Mouse (Mus musculus) left cerebral cortex, postnatal 25 days (tissue): ENCODE results near the gene Mrpl22. TPM values are rescaled to one million over a fixed set of nuclear protein-coding genes. Genes with fewer than 3 reads are reported as not detected.
"Not testable (repeated sequence)": the region's sequence is repeated elsewhere in the genome, so short reads cannot be mapped to it uniquely, and the experiment has no call there.

ENCODE experiments used
- DNase-seq, 2 experiments: peaks; one replicate each; pipeline ENCODE4 v3.0.0; 2022; ENCODE audit warnings: low spot score in 2 of 2, mixed read lengths in 1 of 2
- intact Hi-C: fragments of 180-260 bp; cut with DNase I; formaldehyde crosslinking; loops from one replicate; pipeline ENCODE4 v1.15.1; 2025
- total RNA-seq, 2 experiments: library from RNA; stranded (reverse); gene quantifications; 2 replicates each; pipeline ENCODE4 v1.2.3; 2021

The Mrpl22 gene
- total RNA-seq, 2 experiments from 2014 or later, result 33.9 to 35.5 TPM

- intact Hi-C loops, result no loop called here
- no peak for DNase-seq
These were observed 1.8 kb upstream of the Mrpl22 start for GRCm38 (mm10) chr11:58169666-58170065.

- intact Hi-C loops, result loop anchor here (1.0 to 5.0 kb wide), 3 partner anchors 46 to 318 kb away; no protein-coding TSS in a partner anchor
- DNase-seq, result peak; percentile 88 to 94
These were observed 8.1 kb downstream of the Mrpl22 start for GRCm38 (mm10) chr11:58179563-58179962.

GRCm38 (mm10) chr11:58179986-58180385 lies 8.5 kb downstream of the Mrpl22 start:
- DNase-seq, result not testable (repeated sequence)
- intact Hi-C loops, result loop anchor here (1.0 to 5.0 kb wide), 3 partner anchors 45 to 317 kb away; no protein-coding TSS in a partner anchor

GRCm38 (mm10) chr11:58180756-58181155 lies 9.3 kb downstream of the Mrpl22 start:
- DNase-seq, result no peak
- intact Hi-C loops, result no loop called here

GRCm38 (mm10) chr11:58183579-58183978 lies 12.1 kb downstream of the Mrpl22 start:
- intact Hi-C loops, result no loop called here
- no peak for DNase-seq

- intact Hi-C loops, result no loop called here
- DNase-seq, result no peak
These were observed 18.2 kb downstream of the Mrpl22 start for GRCm38 (mm10) chr11:58189675-58190074.

GRCm38 (mm10) chr11:58193326-58193725 lies 21.9 kb downstream of the Mrpl22 start:
- intact Hi-C loops, result no loop called here
- DNase-seq, result peak in 1 of 2 experiments; percentile 52

GRCm38 (mm10) chr11:58193860-58194520 lies 22.5 kb downstream of the Mrpl22 start:
- intact Hi-C loops, result no loop called here
- DNase-seq, result no peak

GRCm38 (mm10) chr11:58198663-58199062 lies 27.2 kb downstream of the Mrpl22 start:
- intact Hi-C loops, result no loop called here
- no peak for DNase-seq

- intact Hi-C loops, result not testable (repeated sequence)
- peak in 1 of 2 experiments; percentile 65 for DNase-seq
These were observed 28.0 kb downstream of the Mrpl22 start, which contains the start of the genes Igtp and Irgm2 for GRCm38 (mm10) chr11:58199229-58200037. Gene Igtp, plus strand, starts transcription at chr11:58199556. Gene Irgm2, plus strand, starts transcription at chr11:58199618.

- no peak for DNase-seq
- intact Hi-C loops, result no loop called here
These were observed 28.8 kb downstream of the Mrpl22 start for GRCm38 (mm10) chr11:58200226-58200625.

- intact Hi-C loops, result no loop called here
- no peak for DNase-seq
These were observed 29.6 kb downstream of the Mrpl22 start for GRCm38 (mm10) chr11:58201052-58201451.

GRCm38 (mm10) chr11:58210321-58210886 lies 38.9 kb downstream of the Mrpl22 start:
- intact Hi-C loops, result no loop called here
- no peak for DNase-seq

- intact Hi-C loops, result no loop called here
- DNase-seq, result no peak
These were observed 39.7 kb downstream of the Mrpl22 start for GRCm38 (mm10) chr11:58211062-58211681.

GRCm38 (mm10) chr11:58211682-58212067 lies 40.2 kb downstream of the Mrpl22 start:
- intact Hi-C loops, result no loop called here
- no peak for DNase-seq

GRCm38 (mm10) chr11:58213673-58214342 lies 42.3 kb downstream of the Mrpl22 start:
- no peak for DNase-seq
- intact Hi-C loops, result no loop called here

GRCm38 (mm10) chr11:58214391-58215048 lies 43.1 kb downstream of the Mrpl22 start:
- DNase-seq, result peak in 1 of 2 experiments; percentile 70
- intact Hi-C loops, result no loop called here

GRCm38 (mm10) chr11:58215049-58215430 lies 43.6 kb downstream of the Mrpl22 start:
- intact Hi-C loops, DNase-seq: not testable (repeated sequence)

- no peak for DNase-seq
- intact Hi-C loops, result no loop called here
These were observed 44.4 kb downstream of the Mrpl22 start for GRCm38 (mm10) chr11:58215814-58216213.
